Mouse (Mus musculus) intestine, embryonic 14.5 days (tissue): Measurements from ENCODE around the gene Lima1. TPM values are rescaled to one million over a fixed set of nuclear protein-coding genes. Genes with fewer than 3 reads are reported as not detected.
"Not testable (repeated sequence)": the region's sequence is repeated elsewhere in the genome, so short reads cannot be mapped to it uniquely, and the experiment has no call there.

ENCODE experiments used
- ATAC-seq: fragments of 200-750 bp; cut with Nextera tagmentation; replicated peaks from 2 replicates; pipeline ENCODE4 v1.8.0; 2017; ENCODE audit warnings: low read depth, moderate number of reproducible peaks, moderate TSS enrichment, moderate library complexity; ENCODE audit not compliant: low FRiP score, low TSS enrichment
- DNase-seq: peaks from one replicate; pipeline ENCODE4 v3.0.0-alpha.2; 2018; ENCODE audit warnings: low spot score
- H3K27ac ChIP-seq: fragments of 300-500 bp; sonication (generic); 2 replicates; pipeline ENCODE4 v1.5.1; 2014; ENCODE audit warnings: low read depth, mild to moderate bottlenecking, control low read depth
- H3K27me3 ChIP-seq: fragments of 300-500 bp; sonication (generic); replicated peaks from 2 replicates; pipeline ENCODE4 v1.6.1; 2014; ENCODE audit warnings: low read length, control low read depth; ENCODE audit not compliant: control insufficient read depth, insufficient read depth
- H3K36me3 ChIP-seq: fragments of 300-500 bp; sonication (generic); 2 replicates; pipeline ENCODE4 v1.6.1; 2014; ENCODE audit warnings: low read length, control low read depth; ENCODE audit not compliant: control insufficient read depth, insufficient read depth
- H3K4me1 ChIP-seq: fragments of 300-500 bp; sonication (generic); replicated peaks from 2 replicates; pipeline ENCODE4 v1.6.1; 2014; ENCODE audit warnings: low read length, control low read depth, mixed read lengths; ENCODE audit not compliant: control insufficient read depth, insufficient read depth
- H3K4me2 ChIP-seq: fragments of 300-500 bp; sonication (generic); 2 replicates; pipeline ENCODE4 v1.6.1; 2014; ENCODE audit warnings: low read length
- H3K4me3 ChIP-seq: fragments of 300-500 bp; sonication (generic); 2 replicates; pipeline ENCODE4 v1.5.1; 2014; ENCODE audit warnings: low read depth, low read length, control low read depth, mixed read lengths
- H3K9ac ChIP-seq: fragments of 300-500 bp; sonication (generic); 2 replicates; pipeline ENCODE4 v1.6.1; 2014; ENCODE audit warnings: mild to moderate bottlenecking, low read length
- H3K9me3 ChIP-seq: fragments of 300-500 bp; sonication (generic); 2 replicates; pipeline ENCODE4 v1.6.1; 2016; ENCODE audit warnings: low read length, control low read depth; ENCODE audit not compliant: control insufficient read depth
- WGBS: fragments of 180-500 bp; shearing (Covaris S2); extraction: QIAGEN DNeasy Blood & Tissue Kit; methylation state at CpG from one replicate; pipeline ENCODE4 v1.1.7; 2014; 5-methylcytosine and 5-hydroxymethylcytosine counted together
- polyA plus RNA-seq: library from polyadenylated mRNA; unstranded; fragments of >200 nt; fragmentation: Nextera tagmentation; extraction: Ambion mirVana; gene quantifications from 2 replicates; pipeline ENCODE4 v1.2.1, GENCODE M21; 2014

Lima1 gene
- 80.3 and 87.9 TPM in 2 replicates for polyA plus RNA-seq

- Histone ChIP-seq H3K9ac (peak within 1 kb of the TSS; percentile 64), H3K27ac (peak within 1 kb of the TSS; percentile 51), H3K4me3 (peak within 1 kb of the TSS; percentile 77), H3K27me3 (no peaks in the 10 kb centered on the region), H3K4me1 (peaks cover 12% of the 10 kb centered on the region), H3K9me3 (no peaks in the 10 kb centered on the region), H3K36me3 (no peaks in the 10 kb centered on the region), H3K4me2 (peak within 1 kb of the TSS; percentile 91)
- DNase-seq (peak; percentile 94), ATAC-seq (peak; percentile 94)
- 1% methylated on average over 38 of the region's 38 CpGs for WGBS
Observed at GRCm38 (mm10) chr15:99875334-99875869, at the start of gene Lima1. TSS of gene Lima1 (minus strand) at chr15:99875456.

DNA sequence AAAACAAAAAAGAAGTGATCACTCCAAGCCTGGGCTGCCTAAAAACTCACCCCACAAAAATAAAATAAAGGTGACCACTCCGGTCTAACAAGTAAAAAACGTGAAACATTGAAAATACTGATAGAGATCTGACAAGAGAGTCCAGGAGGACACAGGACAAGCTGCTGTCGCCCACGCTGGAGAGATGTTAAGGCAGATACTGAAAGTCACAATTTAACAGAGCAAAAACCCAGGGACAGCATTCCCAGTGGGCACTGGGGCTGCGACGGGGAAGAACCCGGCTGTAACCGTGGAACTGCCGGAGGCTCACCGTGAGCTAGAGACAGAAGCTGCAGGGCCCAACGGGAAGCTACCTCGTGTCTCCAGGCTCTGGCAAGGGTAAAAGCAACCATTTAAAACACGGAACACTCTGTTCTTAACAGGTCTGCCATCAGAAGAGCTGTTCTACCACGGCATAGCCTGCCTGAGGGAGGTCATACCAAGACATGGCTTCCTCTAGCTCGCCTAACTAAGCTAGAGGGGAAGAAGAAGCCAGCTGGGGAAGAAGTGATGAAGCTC is 44.4 kb upstream of the Lima1 start:
- Histone ChIP-seq H3K4me1 (no peaks in the 10 kb centered on the region), H3K4me3 (no peak overlapping the region), H3K4me2 (no peak overlapping the region), H3K9me3 (no peaks in the 10 kb centered on the region), H3K9ac (no peak overlapping the region), H3K36me3 (no peaks in the 10 kb centered on the region), H3K27ac (no peak overlapping the region), H3K27me3 (no peaks in the 10 kb centered on the region)
- DNase-seq = no peak
- ATAC-seq = no peak
- WGBS = 86% methylated on average over 15 of the region's 15 CpGs

- Histone ChIP-seq H3K9ac (no peak overlapping the region), H3K4me1 (no peaks in the 10 kb centered on the region), H3K27me3 (no peaks in the 10 kb centered on the region), H3K27ac (no peak overlapping the region), H3K9me3 (no peaks in the 10 kb centered on the region), H3K4me2 (no peak overlapping the region), H3K36me3 (no peaks in the 10 kb centered on the region), H3K4me3 (no peak overlapping the region)
- 66% methylated on average over 3 of the region's 3 CpGs for WGBS
- ATAC-seq = peak; percentile 71
- DNase-seq = no peak
Observed at GRCm38 (mm10) chr15:99917264-99917663, 42.0 kb upstream of the Lima1 start.

DNA sequence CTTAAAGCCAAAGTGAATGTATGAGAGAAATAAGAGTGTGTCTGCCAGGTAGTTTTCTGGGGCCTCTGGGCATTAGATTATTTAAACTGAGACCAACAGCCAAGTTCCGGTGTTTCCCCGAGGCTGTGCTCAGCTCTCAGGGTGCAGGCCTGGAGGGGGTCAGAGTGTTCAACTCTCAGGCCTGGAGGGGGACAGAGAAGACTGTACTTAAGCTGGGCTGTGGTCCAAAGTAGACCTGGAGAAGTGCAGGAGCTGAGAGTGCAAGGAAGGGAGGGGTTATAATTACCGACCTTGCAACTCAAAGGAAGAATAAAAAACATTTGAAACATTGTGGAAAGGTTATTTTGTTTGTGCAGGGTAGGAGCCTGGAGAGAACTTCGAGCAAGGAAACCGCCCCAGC is 39.4 kb upstream of the Lima1 start:
- no peak overlapping the region for H3K9ac ChIP-seq
- H3K9me3 ChIP-seq = no peaks in the 10 kb centered on the region
- ATAC-seq (no peak), DNase-seq (no peak)
- no peaks in the 10 kb centered on the region for H3K36me3 ChIP-seq
- no peaks in the 10 kb centered on the region for H3K4me1 ChIP-seq
- H3K27me3 ChIP-seq = no peaks in the 10 kb centered on the region
- no peak overlapping the region for H3K4me2 ChIP-seq
- H3K27ac ChIP-seq = no peak overlapping the region
- WGBS = 71% methylated on average over 5 of the region's 5 CpGs
- H3K4me3 ChIP-seq = no peak overlapping the region

- Histone ChIP-seq H3K4me1 (no peaks in the 10 kb centered on the region), H3K9ac (no peak overlapping the region), H3K27me3 (no peaks in the 10 kb centered on the region), H3K9me3 (no peaks in the 10 kb centered on the region), H3K27ac (no peak overlapping the region), H3K36me3 (no peaks in the 10 kb centered on the region), H3K4me3 (no peak overlapping the region), H3K4me2 (no peak overlapping the region)
- ATAC-seq = no peak
- no peak for DNase-seq
- WGBS = 83% methylated on average over 4 of the region's 4 CpGs
Observed at GRCm38 (mm10) chr15:99911785-99912184, 36.5 kb upstream of the Lima1 start.

DNA sequence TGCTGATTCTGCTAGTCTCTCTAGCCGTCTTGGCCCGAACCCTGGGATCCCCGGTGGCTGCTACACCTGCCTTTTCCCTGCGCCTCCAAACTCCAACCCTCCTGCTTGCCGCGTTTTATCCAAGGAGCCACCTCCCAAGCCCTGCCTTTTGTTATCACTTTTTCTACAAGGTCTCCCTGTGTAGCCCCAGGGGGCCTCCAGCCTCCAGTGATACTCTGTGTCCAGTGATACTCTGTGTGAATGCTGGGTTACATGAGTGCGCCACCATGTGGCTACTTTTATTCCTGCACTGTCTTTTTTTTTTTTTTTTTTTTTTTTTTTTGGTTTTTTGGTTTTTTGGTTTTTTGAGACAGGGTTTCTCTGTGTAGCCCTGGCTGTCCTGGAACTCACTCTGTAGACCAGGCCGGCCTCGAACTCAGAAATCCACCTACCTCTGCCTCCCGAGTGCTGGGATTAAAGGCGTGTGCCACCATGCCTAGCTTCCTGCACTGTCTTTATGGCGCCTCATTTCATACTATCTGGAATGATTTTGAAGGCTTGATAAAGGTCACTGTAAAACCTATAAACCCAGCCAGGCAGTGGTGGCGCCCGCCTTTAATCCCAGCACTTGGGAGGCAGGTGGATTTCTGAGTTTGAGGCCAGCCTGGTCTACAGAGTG is 34.2 kb upstream of the Lima1 start:
- not testable (repeated sequence) for H3K36me3 ChIP-seq, H3K4me2 ChIP-seq, H3K4me3 ChIP-seq, H3K27me3 ChIP-seq, H3K9me3 ChIP-seq, H3K9ac ChIP-seq, H3K4me1 ChIP-seq, H3K27ac ChIP-seq, DNase-seq
- ATAC-seq = peak; percentile 67; the same call in 1 of the 2 replicates
- WGBS = 40% methylated on average over 14 of the region's 14 CpGs

DNA sequence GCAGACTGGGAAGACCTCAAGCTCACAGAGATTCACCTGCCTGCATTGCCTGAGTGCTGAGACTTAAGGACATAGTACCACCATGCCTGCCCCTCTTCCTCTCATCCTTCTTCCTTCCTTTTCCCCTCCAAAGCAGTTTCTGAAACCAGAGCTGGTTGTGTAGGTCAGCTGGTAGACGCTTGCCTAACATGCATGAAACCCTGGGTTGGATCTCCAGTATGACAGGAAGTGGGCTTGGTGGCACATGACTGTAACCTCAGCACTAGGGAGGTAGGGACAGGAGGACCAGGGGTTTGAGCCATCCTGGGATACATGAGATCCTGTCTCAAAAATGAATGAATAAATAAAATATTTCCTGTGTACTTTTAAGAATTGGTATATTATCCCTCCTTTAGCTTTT is 32.3 kb upstream of the Lima1 start:
- WGBS = 66% methylated on average over 1 of the region's 1 CpGs
- no peaks in the 10 kb centered on the region for H3K9me3 ChIP-seq
- DNase-seq = no peak
- no peak overlapping the region for H3K4me3 ChIP-seq
- no peaks in the 10 kb centered on the region for H3K27me3 ChIP-seq
- no peak overlapping the region for H3K9ac ChIP-seq
- H3K4me2 ChIP-seq = no peak overlapping the region
- H3K27ac ChIP-seq = no peak overlapping the region
- no peak for ATAC-seq
- H3K4me1 ChIP-seq = no peaks in the 10 kb centered on the region
- no peaks in the 10 kb centered on the region for H3K36me3 ChIP-seq

GRCm38 (mm10) chr15:99907041-99907440 is 31.8 kb upstream of the Lima1 start:
- no peak overlapping the region for H3K27ac ChIP-seq
- H3K9ac ChIP-seq = no peak overlapping the region
- no peak for ATAC-seq
- no peaks in the 10 kb centered on the region for H3K27me3 ChIP-seq
- no peak overlapping the region for H3K4me3 ChIP-seq
- DNase-seq = no peak
- H3K4me2 ChIP-seq = no peak overlapping the region
- H3K4me1 ChIP-seq = no peaks in the 10 kb centered on the region
- no peaks in the 10 kb centered on the region for H3K9me3 ChIP-seq
- H3K36me3 ChIP-seq = no peaks in the 10 kb centered on the region
- WGBS = 74% methylated on average over 4 of the region's 4 CpGs

DNA sequence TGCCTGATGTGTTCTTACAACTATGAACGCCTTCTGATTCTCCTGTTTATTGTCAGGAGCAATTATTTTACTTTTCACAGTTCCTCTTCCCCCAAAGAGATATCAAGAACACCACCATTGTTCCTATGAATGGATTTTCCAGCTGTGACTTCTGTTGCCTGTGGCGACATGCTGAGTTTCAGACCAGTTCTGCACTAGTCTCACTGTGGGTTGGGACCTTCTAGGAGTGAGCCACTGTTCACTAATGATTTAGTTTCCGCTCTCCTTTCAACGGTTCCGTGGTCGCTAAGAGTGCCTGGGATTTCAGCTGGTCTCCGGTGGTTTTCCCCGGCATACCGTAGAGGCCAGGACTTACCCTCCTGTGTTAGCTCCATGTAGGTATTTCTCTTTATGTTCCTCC is 29.6 kb upstream of the Lima1 start:
- no peaks in the 10 kb centered on the region for H3K9me3 ChIP-seq
- H3K27ac ChIP-seq = peak overlapping the region; percentile 1; the same call in 1 of the 2 replicates
- no peak overlapping the region for H3K9ac ChIP-seq
- whole genome bisulfite sequencing = 84% methylated on average over 9 of the region's 9 CpGs
- ATAC-seq (no peak), DNase-seq (no peak)
- no peak overlapping the region for H3K4me3 ChIP-seq
- H3K4me2 ChIP-seq = no peak overlapping the region
- H3K36me3 ChIP-seq = no peaks in the 10 kb centered on the region
- no peaks in the 10 kb centered on the region for H3K27me3 ChIP-seq
- no peaks in the 10 kb centered on the region for H3K4me1 ChIP-seq
